Mouse (Mus musculus): ENCODE measurements around the gene Tnfrsf21.

Tnfrsf21 gene

DNA sequence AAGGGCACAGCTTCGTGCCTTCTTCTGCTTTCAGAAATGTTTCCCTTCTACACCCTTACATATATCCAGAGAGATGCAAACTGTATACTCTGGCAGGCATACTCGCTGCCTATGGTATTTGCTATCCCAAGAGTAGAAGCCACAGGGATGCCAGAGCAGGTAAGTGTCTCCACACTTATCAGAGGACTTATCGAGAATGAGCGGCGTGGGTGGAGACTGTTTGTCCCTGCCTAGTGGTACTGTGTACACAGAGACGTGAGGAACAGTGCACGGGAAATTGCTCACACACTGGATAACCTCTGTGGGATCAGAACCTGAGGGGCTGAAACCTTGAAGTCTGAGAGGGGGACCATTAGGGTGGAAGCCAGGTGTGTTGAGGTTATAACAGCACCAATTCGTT, 59.6 kb downstream of the Tnfrsf21 start:
- no peak for DNase-seq (ENCODE audit: low read depth in 2 of 2, low spot score in 2 of 2)

- DNase-seq (ENCODE audit: low read depth in 2 of 2, low spot score in 2 of 2): no peak
Measured at GRCm38 (mm10) chr17:43076801-43077493, 60.6 kb downstream of the Tnfrsf21 start.

DNA sequence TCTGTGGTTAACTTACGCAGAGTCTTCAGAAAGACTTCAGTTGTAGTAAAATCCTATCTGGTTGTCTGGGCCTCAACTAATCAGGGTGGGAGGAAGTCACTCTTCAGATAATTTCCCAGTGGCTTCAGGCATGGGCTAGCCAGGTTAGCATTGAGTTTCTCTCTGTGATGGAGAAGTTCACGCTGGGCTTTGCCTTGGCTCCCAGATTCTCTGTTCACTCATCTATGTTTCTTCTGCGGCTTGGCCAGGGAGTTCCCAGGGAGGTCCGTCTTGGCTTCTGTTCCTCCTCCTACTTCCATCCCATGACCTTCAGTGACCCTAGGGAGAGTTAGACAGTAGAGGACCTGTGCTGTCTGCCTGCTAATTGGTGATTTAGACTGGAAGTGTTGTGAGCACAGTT, 61.2 kb downstream of the Tnfrsf21 start:
- DNase-seq (ENCODE audit: low read depth in 2 of 2, low spot score in 2 of 2): no peak

DNA sequence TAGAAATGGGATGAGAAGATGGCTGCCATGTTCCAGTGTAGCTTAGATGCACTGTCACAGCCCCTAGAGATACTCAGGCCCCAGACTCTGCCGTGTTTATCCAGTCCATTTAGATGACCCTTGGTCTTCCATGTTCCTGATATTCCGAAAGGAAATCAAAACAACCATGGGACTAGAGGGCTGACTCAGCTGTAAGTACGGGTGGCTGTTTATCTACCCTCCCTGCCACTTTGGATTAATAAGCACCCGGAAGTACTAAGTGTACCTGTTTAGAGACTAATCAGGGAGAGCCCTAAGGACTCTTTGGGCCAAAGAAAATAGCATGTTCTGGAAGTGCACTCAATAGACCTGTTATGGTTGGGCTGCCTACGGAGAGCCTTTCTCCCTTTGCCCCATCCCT, 64.9 kb downstream of the Tnfrsf21 start:
- DNase-seq (ENCODE audit: low read depth in 2 of 2, low spot score in 2 of 2): no peak

DNA sequence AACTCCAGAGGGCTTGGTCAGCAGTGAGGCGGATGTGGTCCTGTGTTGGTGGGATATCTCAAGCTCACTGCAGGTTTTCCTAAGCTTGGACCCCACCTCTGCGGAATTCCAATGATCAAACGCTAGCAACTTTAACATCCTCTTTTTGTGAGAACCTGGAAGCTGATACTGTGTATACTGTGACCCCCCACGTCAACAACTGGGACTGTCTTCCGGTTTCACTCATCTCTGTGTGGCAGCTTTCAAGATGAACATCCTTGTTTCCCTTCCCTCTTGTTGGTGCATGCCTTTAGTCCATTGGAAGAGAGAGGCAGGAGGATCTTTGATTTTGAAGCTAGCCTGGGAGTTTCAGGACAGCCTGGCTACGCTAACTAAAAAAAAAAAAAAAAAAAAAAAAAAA, 73.1 kb downstream of the Tnfrsf21 start:
- no peak for DNase-seq (ENCODE audit: low read depth in 2 of 2, low spot score in 2 of 2)

DNA sequence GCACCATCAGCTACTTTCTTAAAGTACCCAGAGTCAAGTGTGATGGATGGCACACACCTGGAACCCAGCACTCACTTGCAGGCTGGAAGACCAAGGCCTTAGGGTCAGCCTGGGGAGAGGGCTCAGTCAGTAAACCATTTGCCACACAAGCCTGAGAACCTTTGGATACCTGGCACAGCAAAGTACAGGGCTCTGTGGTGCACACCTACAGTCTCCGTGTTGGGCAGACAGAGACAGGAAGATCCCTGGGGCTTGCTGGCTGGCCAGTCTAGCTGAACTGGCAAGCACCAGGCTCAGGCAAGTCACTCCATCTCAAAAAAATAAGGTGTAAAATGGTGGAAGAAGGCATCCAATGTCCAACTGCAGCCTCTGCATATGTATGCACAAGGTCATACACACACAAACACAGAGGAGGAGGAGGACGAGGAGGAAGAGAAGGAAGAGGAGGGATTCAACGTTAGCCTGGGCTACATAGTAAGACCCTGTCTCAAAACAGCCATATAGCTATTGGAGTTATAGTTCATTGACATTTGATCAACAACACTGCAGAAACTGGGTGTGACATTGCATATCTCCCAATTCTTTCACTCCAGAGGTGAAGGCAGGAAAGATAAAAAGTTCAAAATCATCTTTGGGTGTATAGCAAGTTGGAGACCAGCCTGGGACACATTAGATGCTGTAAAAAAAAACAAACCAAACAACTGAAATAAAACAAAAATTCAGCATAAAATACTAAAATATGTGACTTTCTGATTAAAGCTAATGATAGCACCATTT, 74.8 kb downstream of the Tnfrsf21 start:
- DNase-seq (ENCODE audit: low read depth in 2 of 2, low spot score in 2 of 2): no peak

DNA sequence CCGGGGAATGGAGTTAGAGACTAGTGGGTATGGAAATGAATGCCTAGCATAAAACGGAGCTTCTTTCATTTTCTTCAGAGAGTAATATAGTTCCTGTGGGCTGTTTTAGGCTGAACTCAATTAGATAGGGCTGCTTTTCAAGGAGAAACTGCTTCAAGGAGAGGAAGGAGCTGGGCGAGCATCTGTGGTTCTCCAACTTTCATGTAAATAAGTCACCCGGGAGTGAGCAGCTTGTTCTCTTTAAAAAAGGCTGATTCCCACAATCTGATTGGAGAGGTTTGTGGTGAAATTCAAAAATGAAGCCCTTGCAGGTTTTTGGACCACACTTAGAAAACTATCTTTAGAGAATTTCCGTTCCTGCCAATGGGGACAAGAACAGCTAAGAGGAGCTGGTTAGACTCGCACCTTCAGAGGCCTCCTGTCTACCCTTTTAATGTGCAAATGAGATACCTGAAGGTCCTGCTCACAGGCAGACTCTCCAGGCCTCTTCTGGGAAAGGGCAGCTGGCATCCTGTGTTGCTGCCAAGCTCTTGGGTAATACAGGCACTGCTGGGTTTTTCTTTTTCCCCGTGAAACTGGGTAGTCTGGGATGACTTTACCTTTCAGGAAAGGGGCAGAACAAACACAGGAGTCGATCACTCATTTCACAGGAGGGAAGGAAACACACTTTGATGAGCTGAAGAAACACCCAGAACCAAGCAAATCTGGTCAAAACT, 76.1 kb downstream of the Tnfrsf21 start:
- DNase-seq (ENCODE audit: low read depth in 2 of 2, low spot score in 2 of 2): no peak

GRCm38 (mm10) chr17:43094285-43094684, 77.9 kb downstream of the Tnfrsf21 start:
- no peak for DNase-seq (ENCODE audit: low read depth in 2 of 2, low spot score in 2 of 2)

DNA sequence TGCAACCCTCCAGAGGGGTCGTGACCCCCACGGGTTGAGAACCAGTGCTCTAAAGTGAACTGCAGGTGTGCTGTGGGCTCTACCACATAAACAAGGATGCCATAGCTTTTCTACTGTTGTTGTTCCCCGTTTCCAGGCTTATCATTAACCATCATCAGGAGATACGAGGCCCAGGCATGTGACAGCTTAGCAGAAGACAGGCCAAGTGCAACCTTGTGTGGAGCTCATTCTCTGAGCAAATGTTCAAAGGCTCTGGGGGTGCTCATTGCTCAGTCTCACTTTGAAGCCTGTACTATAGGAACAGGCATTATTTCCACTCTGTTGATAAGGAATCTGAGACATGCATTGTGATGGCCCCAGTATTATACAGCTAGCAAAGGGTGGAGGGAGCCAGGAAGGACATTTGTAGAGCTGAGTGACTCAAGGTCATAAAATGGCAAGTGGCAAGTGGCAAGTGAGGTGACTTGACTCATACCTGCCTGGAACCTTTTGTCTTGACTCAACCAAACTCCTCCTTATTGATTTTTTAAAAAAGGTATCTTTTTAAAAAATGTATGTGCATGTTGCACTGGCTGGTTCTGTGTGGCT, 80.8 kb downstream of the Tnfrsf21 start:
- DNase-seq (ENCODE audit: low read depth in 2 of 2, low spot score in 2 of 2): no peak

DNA sequence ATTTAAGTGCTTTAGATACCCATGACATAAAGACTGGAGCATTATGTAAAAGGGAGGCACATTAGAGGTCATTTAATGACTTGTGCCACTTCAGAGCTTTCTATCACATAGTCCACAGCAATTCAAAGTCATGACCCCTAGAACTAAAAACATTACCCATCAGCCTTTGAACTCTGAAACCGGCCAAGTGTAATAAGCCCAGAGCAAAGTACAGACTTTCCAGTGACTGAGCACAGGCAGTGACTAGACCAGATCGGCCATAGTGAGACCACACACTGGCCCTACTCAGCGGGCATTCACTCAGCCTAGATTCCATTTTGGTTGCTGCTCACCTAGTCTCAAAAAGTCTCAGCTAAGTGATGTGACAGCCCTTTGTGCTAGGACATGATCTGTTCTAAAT, 89.8 kb downstream of the Tnfrsf21 start:
- no peak for DNase-seq (ENCODE audit: low read depth in 2 of 2, low spot score in 2 of 2)

DNA sequence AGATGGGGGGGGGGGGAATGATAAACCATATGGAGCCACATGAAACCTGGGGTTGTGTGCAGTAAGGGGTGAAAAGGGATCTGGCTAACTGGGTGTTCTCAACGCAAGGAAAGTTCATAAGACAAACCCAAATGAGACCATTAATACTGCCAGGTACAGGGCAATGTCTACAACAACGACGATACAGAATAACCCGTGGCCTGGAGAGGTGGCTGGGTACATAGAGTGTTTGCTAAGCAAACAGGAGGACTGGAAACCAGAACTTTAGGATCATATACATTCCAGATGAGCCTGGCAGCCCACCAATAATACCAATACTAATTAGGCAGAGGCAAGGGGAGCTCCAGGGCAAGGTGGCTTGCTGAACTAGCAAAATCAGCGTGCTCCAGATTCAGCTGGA, 91.0 kb downstream of the Tnfrsf21 start:
- DNase-seq (ENCODE audit: low read depth in 2 of 2, low spot score in 2 of 2): no peak

DNA sequence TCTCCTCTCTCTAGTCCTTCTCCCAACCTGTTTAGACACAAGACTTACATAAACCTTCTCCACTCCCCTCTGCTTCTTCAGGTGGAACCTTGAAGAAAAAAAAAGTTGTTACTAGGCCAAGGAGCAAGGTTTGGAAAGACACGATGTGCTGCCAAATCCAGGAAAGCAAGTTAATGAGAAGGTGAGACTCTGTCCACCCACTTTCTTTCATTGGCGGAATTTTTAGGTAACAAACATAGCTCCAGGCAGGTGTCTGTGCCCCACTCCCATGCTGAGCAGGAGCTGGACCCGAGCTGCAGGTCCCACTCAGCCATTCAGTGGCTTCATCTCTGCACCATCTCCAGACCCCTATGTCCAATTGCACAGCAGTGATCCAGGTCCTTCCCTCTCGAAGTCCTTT, 93.1 kb downstream of the Tnfrsf21 start:
- DNase-seq (ENCODE audit: low read depth in 2 of 2, low spot score in 2 of 2): no peak

GRCm38 (mm10) chr17:43110168-43110885, 94.0 kb downstream of the Tnfrsf21 start:
- no peak for DNase-seq (ENCODE audit: low read depth in 2 of 2, low spot score in 2 of 2)

- no peak for DNase-seq (ENCODE audit: low read depth in 2 of 2, low spot score in 2 of 2)
Measured at GRCm38 (mm10) chr17:43113391-43113984, 97.1 kb downstream of the Tnfrsf21 start.

DNA sequence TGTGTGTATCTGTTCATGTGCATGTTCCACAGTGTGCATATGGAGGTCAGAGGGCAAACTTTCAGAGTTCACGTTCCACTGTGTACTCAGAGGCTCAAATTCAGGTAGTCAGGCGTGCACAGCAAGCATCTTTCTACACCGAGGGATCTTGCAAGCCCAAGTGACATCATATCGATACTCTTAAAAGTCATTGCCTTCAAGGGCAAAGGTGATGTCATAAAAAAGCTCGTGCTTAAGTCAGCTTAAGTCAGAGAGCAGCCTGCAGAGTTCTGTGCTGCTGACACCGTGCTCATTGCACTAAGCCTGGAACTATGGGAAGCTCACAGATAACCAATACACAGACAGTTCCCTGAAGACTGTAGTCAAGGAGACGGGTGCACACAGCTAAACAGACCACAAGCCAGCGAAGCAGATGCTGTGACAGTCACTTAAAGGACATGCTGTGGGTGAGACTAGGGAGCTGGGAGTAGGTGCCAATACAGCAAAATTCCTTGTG, 97.8 kb downstream of the Tnfrsf21 start:
- DNase-seq (ENCODE audit: low read depth in 2 of 2, low spot score in 2 of 2): no peak

DNA sequence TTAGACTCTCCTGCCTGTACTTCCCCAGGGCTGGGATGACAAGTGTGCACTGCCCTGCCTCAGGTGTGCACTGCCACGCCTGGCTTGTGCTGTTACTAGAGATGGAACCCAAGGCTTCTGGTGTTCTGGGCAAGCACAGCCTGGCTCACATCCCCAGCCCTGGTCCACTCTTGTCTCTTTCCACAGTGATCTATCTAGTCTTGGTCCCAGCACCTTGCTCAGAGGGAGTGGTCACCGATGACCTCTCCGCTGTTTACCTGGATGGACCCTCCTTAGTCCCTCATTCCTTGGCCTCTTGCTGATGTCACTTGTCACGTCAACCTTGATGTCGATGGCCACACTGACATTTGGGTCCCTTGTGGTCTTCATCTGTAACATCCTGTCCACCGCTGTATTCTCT, 98.6 kb downstream of the Tnfrsf21 start:
- DNase-seq (ENCODE audit: low read depth in 2 of 2, low spot score in 2 of 2): no peak

DNA sequence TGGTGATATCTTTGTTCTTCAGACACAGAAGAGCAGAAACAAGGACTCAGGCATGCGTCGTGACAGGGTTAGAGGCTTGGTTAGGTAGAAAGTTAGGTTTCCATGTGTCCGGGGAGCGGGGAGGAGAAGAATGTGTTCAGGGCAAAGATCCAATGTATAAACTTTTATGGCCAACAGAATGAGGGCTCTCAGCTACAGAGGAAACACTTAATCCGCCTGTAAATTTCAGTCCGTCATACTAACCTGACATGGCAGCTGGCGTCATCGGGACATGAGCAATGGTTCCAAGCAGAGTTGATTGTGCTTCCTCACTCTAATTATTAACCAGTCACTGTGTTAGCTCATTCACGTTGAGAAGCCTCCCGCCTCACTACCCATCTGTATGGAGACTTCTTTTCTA, 100.4 kb downstream of the Tnfrsf21 start:
- DNase-seq (ENCODE audit: low read depth in 2 of 2, low spot score in 2 of 2): no peak

DNA sequence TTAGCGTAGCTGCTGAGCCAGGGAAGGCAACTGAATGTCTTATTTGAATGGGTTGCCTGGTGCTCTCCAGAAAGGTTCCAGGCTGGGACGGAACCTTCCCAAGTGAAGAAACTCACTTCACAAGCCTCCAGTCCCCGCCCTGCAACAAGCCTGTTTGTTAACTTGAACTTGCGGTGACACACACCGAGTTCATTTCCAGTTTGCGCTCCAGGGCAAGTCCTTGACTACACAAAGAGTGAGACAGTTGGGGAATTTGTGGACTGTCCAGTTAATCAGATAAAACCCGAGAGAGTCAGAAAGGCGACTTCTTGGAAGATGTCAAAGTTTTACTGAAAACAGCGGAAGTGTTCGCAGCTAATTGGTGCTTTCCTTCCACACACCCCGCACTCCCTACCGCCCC, 103.1 kb downstream of the Tnfrsf21 start:
- DNase-seq (ENCODE audit: low read depth in 2 of 2, low spot score in 2 of 2): no peak

DNA sequence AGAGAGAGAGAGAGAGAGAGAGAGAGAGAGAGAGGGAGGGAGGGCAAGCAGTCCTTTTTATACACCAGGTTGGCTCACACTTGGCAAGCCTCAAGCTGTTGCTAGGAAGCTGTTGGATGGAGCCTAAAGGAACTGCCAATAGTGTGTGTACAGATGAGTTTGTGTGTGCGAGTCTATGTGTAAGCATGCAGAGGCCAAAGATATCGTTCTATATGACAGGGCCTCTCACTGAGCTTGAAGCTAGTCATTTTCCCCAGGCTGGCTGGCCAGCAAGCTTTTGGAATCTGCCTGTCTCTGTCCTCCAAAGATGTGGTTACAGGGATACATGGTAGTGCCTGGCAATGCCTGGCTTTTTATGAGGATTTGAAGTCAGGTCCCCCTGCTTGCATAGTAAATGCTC, 104.7 kb downstream of the Tnfrsf21 start:
- no peak for DNase-seq (ENCODE audit: low read depth in 2 of 2, low spot score in 2 of 2)

- DNase-seq (ENCODE audit: low read depth in 2 of 2, low spot score in 2 of 2): no peak
Measured at GRCm38 (mm10) chr17:43128305-43128704, 112.0 kb downstream of the Tnfrsf21 start.
